In genomic region chr4:117737559-117737958, GRCm38 (mm10) we compare ENCODE assay signal across 10 mouse cellular contexts. TPM values are rescaled to one million over a fixed set of nuclear protein-coding genes. Genes with fewer than 3 reads are reported as not detected.
DNase-seq lines count a peak whose midpoint lies in the region; ATAC-seq lines count a peak whose summit lies in the region.
"Had no signal": no experiment of that assay in that cellular context is flagged by ENCODE, and none has a peak within 500 bp of the region (broad histone marks: within the 10 kb centered on the region; RNA-seq: fewer than 3 reads in every experiment).

No protein-coding gene starts in this region.

- no peak overlapping the region for H3K9ac ChIP-seq in embryonic facial prominence, embryonic 11.5 days (replicated peaks; ENCODE audit: low read length)
- no peak overlapping the region for H3K9ac ChIP-seq in midbrain, embryonic 13.5 days (replicated peaks)

- no peak overlapping the region for H3K4me3 ChIP-seq in embryonic facial prominence, embryonic 11.5 days (ENCODE audit: low read depth, low read length)
- no peak overlapping the region for H3K4me3 ChIP-seq in midbrain, embryonic 13.5 days (replicated peaks)
- H3K4me3 ChIP-seq: myocyte had no signal

- H3K27me3 ChIP-seq in embryonic facial prominence, embryonic 11.5 days (ENCODE audit: control insufficient read depth, insufficient read depth, low read length): no peaks in the 10 kb centered on the region
- no peaks in the 10 kb centered on the region for H3K27me3 ChIP-seq in midbrain, embryonic 13.5 days

- no peaks in the 10 kb centered on the region for H3K4me1 ChIP-seq in embryonic facial prominence, embryonic 11.5 days (ENCODE audit: control insufficient read depth, insufficient read depth, low read length)
- H3K4me1 ChIP-seq in midbrain, embryonic 13.5 days (replicated peaks): no peaks in the 10 kb centered on the region

- H3K27ac ChIP-seq in embryonic facial prominence, embryonic 11.5 days (replicated peaks; ENCODE audit: low read depth, low read length): no peak overlapping the region
- no peak overlapping the region for H3K27ac ChIP-seq in midbrain, embryonic 13.5 days

- 43% methylated on average over 8 of the region's 8 CpGs for WGBS in embryonic facial prominence, embryonic 11.5 days
- WGBS in midbrain, embryonic 13.5 days: 49% methylated on average over 8 of the region's 8 CpGs

- DNase-seq in cerebellum, postnatal 14 days: peak; percentile 24 to 42
- no peak for DNase-seq in cerebellum, adult 9-10 months
- DNase-seq in right cerebral cortex, postnatal 4 days: peak; percentile 13
- no peak for DNase-seq in right cerebral cortex, adult 2 months (ENCODE audit: low spot score in 2 of 2)
- DNase-seq in embryonic facial prominence, embryonic 11.5 days (ENCODE audit: low spot score): peak; percentile 2
- DNase-seq in heart, adult 18-20 months: no peak

- H3K4me2 ChIP-seq in embryonic facial prominence, embryonic 11.5 days (ENCODE audit: low read depth, low read length): no peak overlapping the region
- H3K4me2 ChIP-seq in midbrain, embryonic 13.5 days (replicated peaks): no peak overlapping the region

- H3K9me3 ChIP-seq in embryonic facial prominence, embryonic 11.5 days (replicated peaks; ENCODE audit: control insufficient read depth, low read length): no peaks in the 10 kb centered on the region
- no peaks in the 10 kb centered on the region for H3K9me3 ChIP-seq in midbrain, embryonic 13.5 days

- no peaks in the 10 kb centered on the region for H3K36me3 ChIP-seq in embryonic facial prominence, embryonic 11.5 days (replicated peaks; ENCODE audit: control insufficient read depth, insufficient read depth, low read depth, low read length)
- H3K36me3 ChIP-seq in midbrain, embryonic 13.5 days: no peaks in the 10 kb centered on the region

- ATAC-seq in embryonic facial prominence, embryonic 11.5 days (replicated peaks; ENCODE audit: insufficient number of reproducible peaks, low FRiP score, low TSS enrichment, low read depth): no peak
- ATAC-seq in megakaryocyte-erythroid progenitor cell, adult 5-6 weeks (replicated peaks; ENCODE audit: low FRiP score, low TSS enrichment, poor library complexity, severe bottlenecking): 0 out of 2 replicates have a peak, but pooled peaks have one; percentile 61
- no peak for ATAC-seq in midbrain, embryonic 13.5 days

RNA-seq across cellular contexts. Expression of gene Gm12845, which starts 13.3 kb away (rescaled TPM):
- polyA plus RNA-seq in embryonic facial prominence, embryonic 11.5 days (2014; fragmentation: Nextera tagmentation; extraction: Ambion mirVana): not detected in 2 replicates
- not detected in 2 replicates for total RNA-seq in megakaryocyte-erythroid progenitor cell, adult 5-6 weeks (2014; fragmentation: Nextera tagmentation)
- not detected in 2 replicates for total RNA-seq in megakaryocyte-erythroid progenitor cell, adult 5-6 weeks (2017)
- not detected in 2 replicates for polyA plus RNA-seq in midbrain, embryonic 13.5 days (2015; fragmentation: Nextera tagmentation; extraction: Ambion mirVana)
- total RNA-seq in heart, adult 18-20 months (2021): not detected
- total RNA-seq: heart, postnatal 10 days had no signal
- polyA plus RNA-seq: myocyte had no signal

RNA-seq across cellular contexts. Expression of gene Klf17, which starts 27.9 kb away (rescaled TPM):
- polyA plus RNA-seq in embryonic facial prominence, embryonic 11.5 days (2014; fragmentation: Nextera tagmentation; extraction: Ambion mirVana): not detected in 2 replicates
- total RNA-seq in megakaryocyte-erythroid progenitor cell, adult 5-6 weeks (2014; fragmentation: Nextera tagmentation): not detected in 2 replicates
- not detected in 2 replicates for total RNA-seq in megakaryocyte-erythroid progenitor cell, adult 5-6 weeks (2017)
- polyA plus RNA-seq in midbrain, embryonic 13.5 days (2015; fragmentation: Nextera tagmentation; extraction: Ambion mirVana): not detected in 2 replicates
- total RNA-seq in heart, adult 18-20 months (2021): not detected
- total RNA-seq: heart, postnatal 10 days had no signal
- polyA plus RNA-seq: myocyte had no signal

RNA-seq across cellular contexts. Expression of gene Dmap1, which starts 55.5 kb away (rescaled TPM):
- 89.6 and 89.9 TPM in 2 replicates for polyA plus RNA-seq in embryonic facial prominence, embryonic 11.5 days (2014; fragmentation: Nextera tagmentation; extraction: Ambion mirVana)
- 28.2 and 41.6 TPM in 2 replicates for total RNA-seq in megakaryocyte-erythroid progenitor cell, adult 5-6 weeks (2014; fragmentation: Nextera tagmentation)
- total RNA-seq in megakaryocyte-erythroid progenitor cell, adult 5-6 weeks (2017): 28.0 and 34.6 TPM in 2 replicates
- polyA plus RNA-seq in midbrain, embryonic 13.5 days (2015; fragmentation: Nextera tagmentation; extraction: Ambion mirVana): 77.8 and 78.2 TPM in 2 replicates
- total RNA-seq in heart, adult 18-20 months (2021): 10 to 100 TPM; 19.9 to 20.1 TPM

Comparison
In these comparisons a context has a peak if more than half of its experiments do, and no peak if none do; other contexts are left out.
1. DNase-seq: peak in cerebellum, postnatal 14 days (2 of 2), right cerebral cortex, postnatal 4 days (single experiment) and embryonic facial prominence, embryonic 11.5 days (single experiment); none in cerebellum, adult 9-10 months (single experiment), right cerebral cortex, adult 2 months (0 of 2) and heart, adult 18-20 months (0 of 2).